Mouse (Mus musculus): ENCODE results near the gene Gpr153. TPM values are rescaled to one million over a fixed set of nuclear protein-coding genes. Genes with fewer than 3 reads are reported as not detected.

Gpr153 gene
- polyA plus RNA-seq, 1 experiment from 2014 or later: 19.3 TPM

DNA sequence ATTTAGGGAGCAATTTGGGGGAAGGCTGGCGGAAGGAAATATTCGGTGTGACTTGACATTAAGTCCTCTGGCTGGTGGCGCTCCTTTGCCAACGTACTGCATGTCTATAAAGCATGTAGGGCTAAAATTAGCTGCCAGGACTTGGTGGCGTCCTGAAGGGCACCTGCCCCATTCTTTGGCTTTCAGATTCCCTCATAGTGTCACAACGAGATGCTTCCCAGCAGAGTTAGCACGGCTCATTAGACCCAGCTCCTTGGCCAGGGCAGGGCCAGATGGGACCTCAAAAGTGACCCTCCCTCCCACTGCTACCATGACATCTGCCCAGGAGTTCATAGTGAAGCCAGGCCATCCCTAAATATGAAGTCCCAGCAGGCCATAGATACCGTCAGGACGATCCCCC, 3.4 kb upstream of the Gpr153 start:
- H3K4me3 ChIP-seq (ENCODE audit: low read depth, low read length): no peak overlapping the region
- H3K4me2 ChIP-seq (ENCODE audit: low read depth, low read length): no peak overlapping the region
- no peak overlapping the region for H3K9ac ChIP-seq (replicated peaks; ENCODE audit: low read depth, low read length)
- no peak for ATAC-seq (ENCODE audit: low read depth)
- H3K9me3 ChIP-seq (ENCODE audit: control insufficient read depth, low read length): no peaks in the 10 kb centered on the region
- H3K4me1 ChIP-seq (ENCODE audit: control insufficient read depth, insufficient read depth, low read length): peaks cover 15% of the 10 kb centered on the region; the same call in 1 of the 2 replicates
- no peak overlapping the region for H3K27ac ChIP-seq (ENCODE audit: low read depth, low read length)
- H3K27me3 ChIP-seq (ENCODE audit: control insufficient read depth, insufficient read depth, low read length): peaks cover 9% of the 10 kb centered on the region
- no peaks in the 10 kb centered on the region for H3K36me3 ChIP-seq (ENCODE audit: control insufficient read depth, insufficient read depth, low read length)
- 68% methylated on average over 9 of the region's 9 CpGs for WGBS

DNA sequence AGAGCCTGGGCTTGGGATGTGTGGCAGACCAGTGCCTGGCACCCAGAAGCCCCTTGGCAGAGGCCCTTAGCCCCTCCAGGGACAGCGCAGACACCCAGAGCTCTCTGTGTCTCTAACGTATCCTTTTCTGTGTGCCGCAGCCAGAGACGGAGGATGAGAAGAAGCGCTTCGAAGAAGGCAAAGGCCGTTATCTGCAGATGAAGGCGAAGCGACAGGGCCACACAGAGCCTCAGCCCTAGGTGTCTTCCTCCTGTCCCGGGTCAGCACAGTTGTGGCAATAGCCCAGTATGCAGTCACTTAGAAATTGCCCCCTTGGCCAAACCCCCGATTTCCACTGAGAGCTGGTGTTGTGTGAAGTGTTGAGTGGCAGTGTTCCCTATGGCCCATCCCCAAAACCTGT, 2.7 kb upstream of the Gpr153 start:
- Histone ChIP-seq H3K27ac (ENCODE audit: low read depth, low read length) (no peak overlapping the region), H3K4me1 (ENCODE audit: control insufficient read depth, insufficient read depth, low read length) (peaks cover 15% of the 10 kb centered on the region; the same call in 1 of the 2 replicates), H3K4me2 (ENCODE audit: low read depth, low read length) (no peak overlapping the region), H3K9me3 (ENCODE audit: control insufficient read depth, low read length) (no peaks in the 10 kb centered on the region), H3K36me3 (ENCODE audit: control insufficient read depth, insufficient read depth, low read length) (no peaks in the 10 kb centered on the region), H3K4me3 (ENCODE audit: low read depth, low read length) (no peak overlapping the region), H3K9ac (replicated peaks; ENCODE audit: low read depth, low read length) (no peak overlapping the region), H3K27me3 (ENCODE audit: control insufficient read depth, insufficient read depth, low read length) (peaks cover 12% of the 10 kb centered on the region)
- ATAC-seq (ENCODE audit: low read depth): no peak
- WGBS: 87% methylated on average over 11 of the region's 11 CpGs

DNA sequence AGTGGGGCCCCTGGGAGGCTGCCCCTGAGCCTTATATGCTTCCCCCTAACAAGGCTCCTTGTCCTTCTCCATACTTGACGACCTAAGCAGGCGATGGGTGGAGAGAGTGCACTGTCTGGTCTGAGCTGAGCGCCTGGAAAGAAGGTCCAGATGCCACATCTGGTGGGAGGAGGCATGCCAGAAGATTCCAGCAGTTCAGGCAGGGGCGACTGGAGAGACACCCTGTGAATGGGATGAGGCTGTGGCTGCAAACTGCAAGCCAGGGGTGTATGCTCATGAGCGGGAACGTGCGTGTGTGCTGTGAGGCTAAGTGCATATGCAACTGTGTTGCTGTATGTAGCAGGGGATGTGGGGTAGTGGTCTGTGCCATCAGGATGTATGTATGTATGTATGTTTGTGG, 2.0 kb upstream of the Gpr153 start:
- Histone ChIP-seq H3K4me1 (ENCODE audit: control insufficient read depth, insufficient read depth, low read length) (peaks cover 15% of the 10 kb centered on the region; the same call in 1 of the 2 replicates), H3K9ac (replicated peaks; ENCODE audit: low read depth, low read length) (no peak overlapping the region), H3K4me3 (ENCODE audit: low read depth, low read length) (no peak overlapping the region), H3K36me3 (ENCODE audit: control insufficient read depth, insufficient read depth, low read length) (no peaks in the 10 kb centered on the region), H3K27me3 (ENCODE audit: control insufficient read depth, insufficient read depth, low read length) (peaks cover 12% of the 10 kb centered on the region), H3K27ac (ENCODE audit: low read depth, low read length) (no peak overlapping the region), H3K4me2 (ENCODE audit: low read depth, low read length) (no peak overlapping the region), H3K9me3 (ENCODE audit: control insufficient read depth, low read length) (no peaks in the 10 kb centered on the region)
- WGBS: 74% methylated on average over 7 of the region's 7 CpGs
- no peak for ATAC-seq (ENCODE audit: low read depth)

GRCm38 (mm10) chr4:152272449-152273049, 1.5 kb upstream of the Gpr153 start:
- H3K27ac ChIP-seq (ENCODE audit: low read depth, low read length): 0 out of 2 replicates have a peak overlapping the region, but pooled peaks have one; percentile 49
- H3K36me3 ChIP-seq (ENCODE audit: control insufficient read depth, insufficient read depth, low read length): no peaks in the 10 kb centered on the region
- no peak for ATAC-seq (ENCODE audit: low read depth)
- H3K4me2 ChIP-seq (ENCODE audit: low read depth, low read length): no peak overlapping the region
- H3K9me3 ChIP-seq (ENCODE audit: control insufficient read depth, low read length): no peaks in the 10 kb centered on the region
- no peak overlapping the region for H3K4me3 ChIP-seq (ENCODE audit: low read depth, low read length)
- H3K4me1 ChIP-seq (ENCODE audit: control insufficient read depth, insufficient read depth, low read length): peaks cover 15% of the 10 kb centered on the region; the same call in 1 of the 2 replicates
- 31% methylated on average over 9 of the region's 9 CpGs for WGBS
- H3K27me3 ChIP-seq (ENCODE audit: control insufficient read depth, insufficient read depth, low read length): peaks cover 12% of the 10 kb centered on the region
- H3K9ac ChIP-seq (replicated peaks; ENCODE audit: low read depth, low read length): no peak overlapping the region

DNA sequence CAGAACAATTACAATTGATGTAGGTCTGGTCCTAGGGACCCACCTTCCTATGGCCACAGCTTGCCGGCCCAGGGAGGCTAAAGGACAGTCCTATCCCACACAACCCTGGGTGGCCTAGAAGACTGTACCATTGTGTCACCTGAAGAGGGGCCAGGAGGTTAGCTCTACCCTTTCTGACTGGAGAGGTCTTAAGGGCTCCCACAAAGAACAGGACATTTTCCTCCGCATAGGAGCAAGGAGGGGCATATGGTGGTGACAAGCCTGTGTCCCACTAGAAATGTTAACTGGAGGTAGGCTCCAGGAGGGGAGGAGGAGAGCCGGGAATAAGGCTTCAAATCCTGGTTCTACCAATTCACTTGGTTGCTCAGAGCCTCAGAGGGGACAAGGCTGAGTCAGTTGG, 841 bp upstream of the Gpr153 start:
- H3K4me3 ChIP-seq (ENCODE audit: low read depth, low read length): no peak overlapping the region

GRCm38 (mm10) chr4:152274681-152275131, 674 bp downstream of the Gpr153 start:
- H3K4me2 ChIP-seq (ENCODE audit: low read depth, low read length): peak overlapping the region; percentile 82
- peak overlapping the region; percentile 58 for H3K4me3 ChIP-seq (ENCODE audit: low read depth, low read length)
- no peaks in the 10 kb centered on the region for H3K36me3 ChIP-seq (ENCODE audit: control insufficient read depth, insufficient read depth, low read length)
- no peaks in the 10 kb centered on the region for H3K9me3 ChIP-seq (ENCODE audit: control insufficient read depth, low read length)
- H3K27me3 ChIP-seq (ENCODE audit: control insufficient read depth, insufficient read depth, low read length): peaks cover 13% of the 10 kb centered on the region
- H3K27ac ChIP-seq (ENCODE audit: low read depth, low read length): no peak overlapping the region
- peak overlapping the region; percentile 82 for H3K9ac ChIP-seq (replicated peaks; ENCODE audit: low read depth, low read length)
- H3K4me1 ChIP-seq (ENCODE audit: control insufficient read depth, insufficient read depth, low read length): peaks cover 15% of the 10 kb centered on the region; the same call in 1 of the 2 replicates
- WGBS: under 1% methylated on average over 20 of the region's 20 CpGs
- peak; percentile 38; the same call in 1 of the 2 replicates for ATAC-seq (ENCODE audit: low read depth)

More for the DNA sequence above, 841 bp upstream of the Gpr153 start:
- no peak overlapping the region for H3K9ac ChIP-seq (replicated peaks; ENCODE audit: low read depth, low read length)
- no peak for ATAC-seq (ENCODE audit: low read depth)
- no peaks in the 10 kb centered on the region for H3K36me3 ChIP-seq (ENCODE audit: control insufficient read depth, insufficient read depth, low read length)
- H3K4me1 ChIP-seq (ENCODE audit: control insufficient read depth, insufficient read depth, low read length): peaks cover 15% of the 10 kb centered on the region; the same call in 1 of the 2 replicates
- no peaks in the 10 kb centered on the region for H3K9me3 ChIP-seq (ENCODE audit: control insufficient read depth, low read length)
- peak overlapping the region; percentile 49; the same call in 1 of the 2 replicates for H3K27ac ChIP-seq (ENCODE audit: low read depth, low read length)
- peaks cover 12% of the 10 kb centered on the region for H3K27me3 ChIP-seq (ENCODE audit: control insufficient read depth, insufficient read depth, low read length)
- peak overlapping the region; percentile 82; the same call in 1 of the 2 replicates for H3K4me2 ChIP-seq (ENCODE audit: low read depth, low read length)
- 24% methylated on average over 3 of the region's 3 CpGs for WGBS

DNA sequence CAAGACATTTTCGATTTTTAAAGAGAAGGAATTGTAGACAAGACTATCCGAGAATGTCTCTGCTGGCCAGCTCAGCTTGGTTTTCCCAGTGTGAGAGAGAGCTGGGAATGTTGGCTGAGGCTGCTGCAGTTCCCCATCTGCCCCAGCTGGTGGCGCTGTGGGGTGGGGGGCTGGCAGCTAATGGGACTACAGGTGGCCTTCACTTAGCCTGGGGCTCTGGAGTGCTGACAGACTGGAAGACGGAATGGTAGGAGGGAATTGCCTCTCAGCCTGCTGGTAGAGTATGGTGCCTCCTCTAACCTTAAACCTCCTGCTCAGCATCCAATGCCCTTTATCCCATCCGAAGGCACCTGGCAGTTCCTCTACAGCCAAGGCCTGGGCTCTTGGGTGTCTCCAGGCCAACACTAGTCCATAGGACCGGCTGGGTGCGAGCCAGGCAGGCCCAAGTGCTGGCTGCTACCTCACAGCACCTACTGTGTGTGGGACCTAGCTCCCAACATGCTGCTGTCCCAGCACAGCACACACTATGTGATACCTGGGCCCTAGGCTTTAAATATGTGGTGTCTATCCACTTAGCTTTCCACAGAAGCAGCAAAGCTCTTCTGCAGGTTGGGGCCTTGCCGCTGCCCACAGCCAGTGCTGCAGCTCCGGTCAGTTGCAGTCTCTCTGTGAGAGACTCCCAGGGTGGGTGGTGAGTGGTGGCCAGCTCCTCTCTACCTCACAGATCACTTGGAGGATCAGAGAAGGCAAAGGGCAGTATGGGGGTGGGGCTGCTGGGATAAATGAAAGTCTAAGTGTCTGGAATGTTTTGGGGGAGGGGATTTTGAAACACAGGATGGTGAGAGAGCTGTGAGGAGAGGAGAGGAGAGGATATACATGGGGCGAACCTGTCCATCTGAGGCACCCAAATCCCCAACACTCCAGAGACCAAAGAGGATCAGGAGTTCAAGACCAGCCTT, 2.6 kb downstream of the Gpr153 start:
- ATAC-seq (ENCODE audit: low read depth): no peak
- H3K27ac ChIP-seq (ENCODE audit: low read depth, low read length): no peak overlapping the region
- no peak overlapping the region for H3K4me3 ChIP-seq (ENCODE audit: low read depth, low read length)
- peaks cover 30% of the 10 kb centered on the region for H3K27me3 ChIP-seq (ENCODE audit: control insufficient read depth, insufficient read depth, low read length)
- no peaks in the 10 kb centered on the region for H3K36me3 ChIP-seq (ENCODE audit: control insufficient read depth, insufficient read depth, low read length)
- H3K9me3 ChIP-seq (ENCODE audit: control insufficient read depth, low read length): no peaks in the 10 kb centered on the region
- 57% methylated on average over 10 of the region's 10 CpGs for WGBS
- H3K4me2 ChIP-seq (ENCODE audit: low read depth, low read length): no peak overlapping the region
- no peak overlapping the region for H3K9ac ChIP-seq (replicated peaks; ENCODE audit: low read depth, low read length)
- peaks cover 15% of the 10 kb centered on the region; the same call in 1 of the 2 replicates for H3K4me1 ChIP-seq (ENCODE audit: control insufficient read depth, insufficient read depth, low read length)

DNA sequence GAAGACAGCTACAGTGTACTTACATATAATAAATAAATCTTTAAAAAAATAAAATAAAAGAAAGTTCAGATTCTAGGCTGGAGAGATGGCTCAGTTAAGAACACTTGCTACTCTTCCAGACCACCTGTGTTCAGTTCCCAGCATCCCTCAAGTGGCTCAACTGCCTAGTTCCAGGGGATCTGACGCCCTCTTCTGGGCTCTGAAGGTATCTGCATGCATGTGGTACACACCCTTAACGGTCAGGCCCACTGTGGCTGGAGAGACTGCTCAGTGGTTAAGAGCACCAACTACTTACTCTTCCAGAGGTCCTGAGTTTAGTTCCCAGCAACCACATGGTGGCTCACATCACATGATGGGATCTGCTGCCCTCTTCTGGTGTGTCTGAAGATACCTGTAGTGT, 3.9 kb downstream of the Gpr153 start:
- Histone ChIP-seq H3K4me1 (ENCODE audit: control insufficient read depth, insufficient read depth, low read length) (peaks cover 17% of the 10 kb centered on the region), H3K27ac (ENCODE audit: low read depth, low read length) (no peak overlapping the region), H3K4me2 (ENCODE audit: low read depth, low read length) (no peak overlapping the region), H3K9ac (replicated peaks; ENCODE audit: low read depth, low read length) (no peak overlapping the region), H3K27me3 (ENCODE audit: control insufficient read depth, insufficient read depth, low read length) (peaks cover 42% of the 10 kb centered on the region), H3K9me3 (ENCODE audit: control insufficient read depth, low read length) (no peaks in the 10 kb centered on the region), H3K36me3 (ENCODE audit: control insufficient read depth, insufficient read depth, low read length) (no peaks in the 10 kb centered on the region), H3K4me3 (ENCODE audit: low read depth, low read length) (no peak overlapping the region)
- no peak for ATAC-seq (ENCODE audit: low read depth)
- 65% methylated on average over 2 of the region's 2 CpGs for WGBS

DNA sequence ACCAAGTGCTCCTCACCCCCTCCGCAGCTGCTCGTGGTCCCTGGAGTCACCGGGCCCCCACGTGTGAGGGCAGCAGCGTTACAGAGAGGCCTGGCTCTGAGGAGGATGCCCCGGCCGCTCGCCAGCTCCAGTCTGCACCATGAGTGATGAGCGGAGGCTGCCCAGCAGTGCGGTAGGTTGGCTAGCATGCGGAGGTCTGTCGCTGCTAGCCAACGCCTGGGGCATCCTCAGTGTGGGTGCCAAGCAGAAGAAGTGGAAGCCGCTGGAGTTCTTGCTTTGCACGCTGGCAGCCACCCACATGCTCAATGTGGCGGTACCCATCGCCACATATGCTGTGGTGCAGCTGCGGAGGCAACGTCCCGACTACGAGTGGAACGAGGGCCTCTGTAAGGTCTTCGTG, 5.0 kb downstream of the Gpr153 start:
- no peak overlapping the region for H3K27ac ChIP-seq (ENCODE audit: low read depth, low read length)
- no peaks in the 10 kb centered on the region for H3K9me3 ChIP-seq (ENCODE audit: control insufficient read depth, low read length)
- peaks cover 15% of the 10 kb centered on the region for H3K4me1 ChIP-seq (ENCODE audit: control insufficient read depth, insufficient read depth, low read length)
- H3K9ac ChIP-seq (replicated peaks; ENCODE audit: low read depth, low read length): no peak overlapping the region
- no peak for ATAC-seq (ENCODE audit: low read depth)
- no peak overlapping the region for H3K4me2 ChIP-seq (ENCODE audit: low read depth, low read length)
- WGBS: 69% methylated on average over 23 of the region's 23 CpGs
- no peaks in the 10 kb centered on the region for H3K36me3 ChIP-seq (ENCODE audit: control insufficient read depth, insufficient read depth, low read length)
- H3K4me3 ChIP-seq (ENCODE audit: low read depth, low read length): no peak overlapping the region
- H3K27me3 ChIP-seq (ENCODE audit: control insufficient read depth, insufficient read depth, low read length): peaks cover 52% of the 10 kb centered on the region

All from neural tube, embryonic 14.5 days (tissue).